Comparison of ENCODE assay signal across 28 mouse cellular contexts in genomic region chr14:74838816-74839215, GRCm38 (mm10).
"Had no signal": no experiment of that assay in that cellular context is flagged by ENCODE, and none has a peak within 500 bp of the region (broad histone marks: within the 10 kb centered on the region; RNA-seq: fewer than 3 reads in every experiment).

No protein-coding gene starts in this region.

- ATAC-seq: forebrain, embryonic 13.5 days; forebrain, embryonic 14.5 days; forebrain, embryonic 15.5 days; forebrain, embryonic 16.5 days; forebrain, postnatal 0 days had no signal

- H3K27ac ChIP-seq: embryonic facial prominence, embryonic 10.5 days; embryonic facial prominence, embryonic 12.5 days; embryonic facial prominence, embryonic 13.5 days; embryonic facial prominence, embryonic 15.5 days; forebrain, embryonic 10.5 days; forebrain, embryonic 12.5 days; forebrain, embryonic 13.5 days; forebrain, embryonic 15.5 days; gastrocnemius, adult 2 months; heart, adult 2 months had no signal

- H3K4me2 ChIP-seq: embryonic facial prominence, embryonic 12.5 days; embryonic facial prominence, embryonic 13.5 days; embryonic facial prominence, embryonic 15.5 days; forebrain, embryonic 12.5 days; forebrain, embryonic 13.5 days; forebrain, embryonic 15.5 days had no signal

- H3K9ac ChIP-seq: embryonic facial prominence, embryonic 12.5 days; embryonic facial prominence, embryonic 13.5 days; embryonic facial prominence, embryonic 15.5 days; forebrain, embryonic 12.5 days; forebrain, embryonic 13.5 days; forebrain, embryonic 15.5 days; forebrain, postnatal 0 days had no signal

- H3K9me3 ChIP-seq: embryonic facial prominence, embryonic 10.5 days; embryonic facial prominence, embryonic 12.5 days; embryonic facial prominence, embryonic 13.5 days; embryonic facial prominence, embryonic 15.5 days; forebrain, embryonic 10.5 days; forebrain, embryonic 12.5 days; forebrain, embryonic 13.5 days; forebrain, embryonic 15.5 days had no signal

- H3K4me3 ChIP-seq: embryonic facial prominence, embryonic 10.5 days; embryonic facial prominence, embryonic 12.5 days; embryonic facial prominence, embryonic 13.5 days; embryonic facial prominence, embryonic 15.5 days; erythroblast, embryonic 14.5 days; forebrain, embryonic 10.5 days; forebrain, embryonic 12.5 days; forebrain, embryonic 13.5 days; forebrain, embryonic 15.5 days; gastrocnemius, adult 2 months; heart, adult 2 months had no signal

- H3K36me3 ChIP-seq: embryonic facial prominence, embryonic 10.5 days; embryonic facial prominence, embryonic 12.5 days; embryonic facial prominence, embryonic 15.5 days; forebrain, embryonic 10.5 days; forebrain, embryonic 12.5 days; forebrain, embryonic 15.5 days had no signal

- H3K4me1 ChIP-seq: forebrain, embryonic 13.5 days; forebrain, embryonic 15.5 days had no signal

- H3K27me3 ChIP-seq: embryonic facial prominence, embryonic 12.5 days; embryonic facial prominence, embryonic 13.5 days; embryonic facial prominence, embryonic 15.5 days; forebrain, embryonic 12.5 days; forebrain, embryonic 13.5 days; forebrain, embryonic 15.5 days had no signal

- DNase-seq: cerebellum, adult 2 months; cerebellum, adult 8-10 months; cerebellum, adult 9-10 months; cerebellum, adult 9-11 months; cerebellum, postnatal 10 days; cerebellum, postnatal 14 days; cerebellum, postnatal 25 days; cerebellum, postnatal 36 days; embryo, embryonic 11 days; forebrain, postnatal 0 days; gastrocnemius, adult 2 months; gastrocnemius, postnatal 10 days; gastrocnemius, postnatal 14 days; gastrocnemius, postnatal 25 days; gastrocnemius, postnatal 36 days; heart, adult 18-20 months; heart, adult 2 months had no signal
